Mouse (Mus musculus): Measurements from ENCODE around the gene Megf8. TPM values are rescaled to one million over a fixed set of nuclear protein-coding genes. Genes with fewer than 3 reads are reported as not detected.

The Megf8 gene
- total RNA-seq, 2 experiments from 2014 or later = 31.8 to 32.9 TPM

DNA sequence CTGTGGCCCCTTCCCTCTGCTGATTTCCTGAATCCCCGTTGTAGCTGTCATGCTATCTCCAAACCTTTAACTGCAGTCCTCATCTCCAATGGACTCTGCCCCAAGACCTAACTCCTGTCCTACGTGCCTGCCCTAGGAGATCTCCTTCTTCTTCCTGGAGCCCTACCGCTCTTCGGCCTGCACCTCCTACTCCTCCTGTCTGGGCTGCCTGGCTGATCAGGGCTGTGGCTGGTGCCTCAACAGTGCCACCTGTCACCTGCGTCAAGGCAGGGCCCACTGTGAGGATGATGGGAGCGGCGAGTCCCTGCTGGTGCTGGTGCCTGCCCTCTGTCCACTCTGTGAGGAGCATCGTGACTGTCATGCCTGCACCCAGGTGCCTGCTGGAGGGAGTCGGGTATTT lies 22.4 kb downstream of the Megf8 start:
- no peak for DNase-seq

DNA sequence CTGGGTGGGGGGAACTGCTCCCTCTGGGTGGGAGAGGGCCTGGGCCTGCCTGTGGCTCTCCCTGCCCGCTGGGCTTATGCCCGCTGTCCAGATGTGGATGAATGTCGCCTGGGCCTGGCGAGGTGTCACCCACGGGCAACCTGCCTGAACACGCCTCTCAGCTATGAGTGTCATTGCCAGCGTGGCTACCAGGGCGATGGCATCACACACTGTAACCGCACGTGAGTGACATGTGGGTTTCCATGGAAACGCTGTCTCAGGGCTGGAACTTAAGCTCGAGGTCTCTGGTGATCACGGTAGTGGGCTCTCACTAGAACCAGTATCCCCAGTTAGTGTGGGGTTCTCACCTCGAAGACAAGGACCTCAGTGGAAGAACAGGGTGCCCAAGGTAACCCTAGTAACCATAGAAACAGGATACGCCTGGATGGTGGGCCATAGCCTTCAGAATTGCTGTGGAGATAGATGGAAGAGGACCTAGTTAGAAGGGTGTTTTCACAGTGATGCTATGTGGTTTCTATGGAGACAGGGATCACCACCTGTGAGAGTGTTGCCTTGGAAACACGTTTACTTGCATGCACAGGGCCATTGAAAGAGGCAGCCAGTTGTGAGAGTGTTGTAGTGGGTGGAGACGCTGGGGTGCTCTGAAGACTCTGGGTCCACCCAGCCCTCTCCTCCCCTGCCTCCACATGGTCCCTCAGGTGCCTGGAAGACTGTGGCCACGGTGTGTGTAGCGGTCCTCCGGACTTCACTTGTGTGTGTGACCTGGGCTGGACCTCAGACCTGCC lies 24.2 kb downstream of the Megf8 start:
- DNase-seq = no peak

DNA sequence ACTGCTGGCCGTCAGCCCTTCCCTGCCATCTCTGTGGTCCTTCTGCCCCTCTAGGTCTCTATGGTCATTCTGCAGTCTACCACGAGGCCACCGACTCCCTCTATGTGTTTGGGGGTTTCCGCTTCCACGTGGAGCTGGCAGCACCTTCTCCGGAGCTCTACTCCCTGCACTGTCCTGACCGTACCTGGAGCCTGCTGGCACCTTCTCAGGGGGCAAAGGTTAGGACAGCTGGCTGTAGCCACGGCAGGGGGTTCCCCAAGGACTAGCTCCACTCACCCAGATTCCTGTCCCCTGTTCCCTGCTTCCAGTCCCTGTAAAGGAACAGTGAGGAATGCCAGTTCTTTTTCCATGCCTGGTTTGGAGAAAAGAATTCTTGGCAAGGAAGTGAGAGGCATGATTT lies 31.9 kb downstream of the Megf8 start:
- no peak for DNase-seq

DNA sequence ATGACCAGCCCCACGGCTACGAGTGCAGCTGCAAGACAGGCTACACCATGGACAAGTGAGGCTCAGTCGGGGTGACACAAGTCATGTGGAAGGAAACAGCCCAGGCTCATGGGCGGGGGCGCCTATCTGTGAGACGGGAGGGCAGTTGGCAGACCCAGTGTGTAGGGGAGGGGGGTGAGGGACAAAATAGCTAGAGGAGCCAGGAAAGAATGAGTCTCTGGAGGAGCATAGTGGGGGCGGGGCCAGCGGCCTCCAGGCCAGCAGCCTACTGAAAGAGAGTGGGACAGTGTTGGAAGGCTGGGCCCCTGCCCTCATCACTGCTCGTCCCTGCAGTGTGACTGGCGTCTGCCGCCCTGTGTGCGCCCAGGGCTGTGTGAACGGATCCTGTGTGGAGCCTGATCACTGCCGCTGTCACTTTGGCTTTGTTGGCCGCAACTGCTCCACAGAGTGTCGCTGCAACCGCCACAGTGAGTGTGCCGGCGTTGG lies 41.8 kb downstream of the Megf8 start:
- peak in 1 of 2 experiments; percentile 29 for DNase-seq

DNA sequence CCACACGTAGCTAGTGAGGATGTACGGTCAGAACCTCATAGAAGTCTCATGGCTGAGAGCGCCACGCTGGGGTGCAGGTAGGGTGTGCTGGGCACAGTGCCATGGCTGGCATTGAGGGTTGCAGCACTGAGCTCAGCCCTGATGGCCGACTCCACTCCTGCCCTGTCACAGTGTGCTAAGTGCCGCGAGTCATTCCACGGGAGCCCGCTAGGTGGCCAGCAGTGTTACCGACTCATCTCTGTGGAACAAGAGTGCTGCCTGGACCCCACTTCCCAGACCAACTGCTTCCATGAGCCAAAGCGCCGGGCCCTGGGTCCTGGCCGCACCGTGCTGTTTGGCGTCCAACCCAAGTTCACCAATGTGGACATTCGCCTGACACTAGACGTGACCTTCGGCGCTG lies 46.2 kb downstream of the Megf8 start:
- DNase-seq = no peak

DNA sequence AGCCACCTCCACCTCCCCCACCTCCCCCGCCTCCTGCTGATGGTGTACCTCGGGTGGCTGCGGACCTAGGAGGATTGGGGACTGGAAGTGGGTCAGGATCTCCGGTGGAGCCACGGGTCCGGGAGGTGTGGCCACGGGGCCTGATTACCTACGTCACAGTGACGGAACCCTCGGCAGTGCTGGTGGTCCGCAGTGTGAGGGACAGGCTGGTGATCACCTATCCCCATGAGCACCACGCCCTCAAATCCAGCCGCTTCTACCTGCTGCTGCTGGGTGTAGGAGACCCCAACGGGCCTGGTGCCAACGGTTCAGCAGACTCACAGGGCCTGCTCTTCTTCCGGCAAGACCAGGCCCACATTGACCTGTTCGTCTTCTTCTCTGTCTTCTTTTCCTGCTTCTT lies 46.7 kb downstream of the Megf8 start:
- DNase-seq = no peak

DNA sequence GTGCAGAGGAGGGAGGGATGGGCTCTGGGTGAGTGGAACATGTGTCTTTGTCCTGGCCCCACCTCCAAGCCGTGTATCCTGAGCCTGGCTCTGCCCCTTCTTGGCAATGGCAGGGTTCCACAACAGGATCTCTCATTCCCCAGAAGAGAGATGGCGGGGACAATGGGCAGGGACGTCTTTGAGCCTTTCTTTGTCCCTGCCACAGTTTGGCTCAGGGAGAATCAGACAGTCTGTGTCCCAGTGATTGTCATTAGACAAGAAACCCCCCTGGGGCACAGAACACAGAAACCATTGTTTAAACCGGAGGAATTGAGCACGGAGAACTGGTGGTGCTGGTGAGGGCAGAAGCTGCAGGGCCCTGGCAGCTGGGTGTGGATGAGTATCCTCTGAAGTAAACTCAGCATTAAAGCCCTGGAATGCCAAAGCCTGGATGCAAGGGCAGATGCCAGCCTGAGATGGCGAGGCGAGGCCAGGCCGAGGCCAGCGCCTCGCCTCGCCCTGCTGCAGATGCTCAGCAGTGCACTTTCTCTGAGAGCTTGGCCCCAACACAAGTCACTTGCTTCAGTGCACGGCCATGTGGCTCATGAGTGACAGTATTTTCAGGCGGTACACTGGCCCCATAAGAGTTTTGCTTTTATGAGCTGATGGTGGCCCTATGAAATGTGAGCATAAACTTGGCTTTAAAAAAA lies 49.1 kb downstream of the Megf8 start:
- DNase-seq = no peak

DNA sequence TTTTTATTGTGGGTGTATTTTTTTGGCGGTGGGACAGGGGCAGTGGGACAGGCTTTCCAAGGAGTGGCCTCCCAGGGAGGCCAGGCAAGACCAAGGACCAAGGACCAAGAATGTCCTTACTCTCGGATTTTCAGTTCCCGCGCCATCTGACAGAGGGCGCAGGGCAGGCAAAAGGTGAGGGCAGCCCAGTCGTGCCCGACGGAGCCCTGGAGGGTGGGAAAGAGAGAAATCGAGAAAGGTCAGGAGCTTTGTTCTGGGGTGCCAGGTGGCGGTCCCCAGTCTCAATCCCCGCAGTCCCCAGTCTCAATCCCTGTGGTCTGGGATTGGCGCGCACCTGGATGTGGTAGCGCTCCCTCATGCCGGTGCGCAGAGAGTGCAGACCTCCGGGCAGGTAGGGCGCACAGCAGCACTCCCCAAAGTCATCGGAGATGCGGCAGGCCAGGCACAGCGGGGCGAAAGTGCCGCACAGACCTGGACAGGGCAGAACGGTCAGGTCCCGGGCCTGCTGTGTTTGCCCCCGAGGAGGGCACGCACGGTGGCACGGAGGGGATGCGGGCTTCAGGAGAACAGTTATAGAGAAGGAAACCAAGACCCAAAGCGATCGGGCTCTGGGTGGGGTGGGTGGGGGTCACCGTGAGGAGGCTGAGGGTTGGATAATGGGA lies 50.8 kb downstream of the Megf8 start:
- DNase-seq = peak; percentile 28 to 48

DNA sequence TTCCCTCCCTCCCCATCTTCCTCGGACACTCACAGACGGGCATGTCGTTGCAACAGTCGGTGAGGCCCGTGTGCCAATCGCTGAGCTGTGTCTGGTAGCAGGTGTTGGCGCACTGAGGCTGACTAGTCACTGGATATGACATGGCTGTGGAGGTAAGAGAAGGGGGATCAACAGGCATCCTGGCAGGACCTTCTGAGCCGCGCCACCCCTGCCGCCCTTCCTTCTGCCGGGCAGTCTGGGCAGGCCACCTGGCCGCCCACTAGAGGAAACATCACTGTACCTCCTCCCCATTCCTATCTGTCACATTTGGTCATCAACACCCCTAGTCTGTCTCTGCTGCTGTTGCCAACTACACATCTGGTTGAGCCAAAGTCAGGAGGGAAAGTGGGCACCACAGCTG lies 51.4 kb downstream of the Megf8 start:
- DNase-seq = no peak

DNA sequence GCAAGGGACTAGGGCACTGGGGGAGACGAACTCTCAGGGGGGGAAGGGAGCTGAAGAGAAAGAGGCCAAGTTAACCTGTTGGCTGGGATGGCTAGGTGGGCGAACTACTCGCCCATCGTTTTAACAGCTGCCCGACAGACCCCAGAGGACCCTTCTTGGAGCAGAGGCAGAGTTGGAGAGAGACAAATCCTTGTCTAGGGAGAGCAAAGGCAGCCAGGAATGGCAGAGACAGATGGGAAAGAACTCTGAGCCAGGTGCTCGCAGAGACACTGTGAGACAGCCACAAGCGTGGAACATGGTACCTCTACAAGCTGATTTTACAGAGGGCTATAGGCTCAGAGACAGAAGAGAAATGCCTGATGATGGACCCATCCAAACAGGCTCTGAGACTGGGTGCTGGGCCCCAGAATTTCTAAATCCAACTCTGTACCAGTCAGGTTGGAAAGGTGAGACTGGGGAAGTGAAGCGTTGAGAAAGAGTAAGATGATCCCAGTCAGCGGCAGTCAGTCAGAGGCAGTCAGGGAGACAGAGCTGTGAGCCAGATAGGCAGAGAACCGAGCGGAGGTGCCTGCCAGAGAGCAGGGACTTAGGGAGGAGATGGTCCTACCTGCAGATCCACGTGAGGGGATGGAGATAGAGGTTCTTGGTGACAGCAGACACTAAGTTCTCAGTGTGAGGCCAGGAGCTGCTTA lies 52.2 kb downstream of the Megf8 start, which contains the start of gene Cnfn:
Gene Cnfn, minus strand, starts transcription at position 667 of the 692 bp plus-strand sequence.
- no peak for DNase-seq

DNA sequence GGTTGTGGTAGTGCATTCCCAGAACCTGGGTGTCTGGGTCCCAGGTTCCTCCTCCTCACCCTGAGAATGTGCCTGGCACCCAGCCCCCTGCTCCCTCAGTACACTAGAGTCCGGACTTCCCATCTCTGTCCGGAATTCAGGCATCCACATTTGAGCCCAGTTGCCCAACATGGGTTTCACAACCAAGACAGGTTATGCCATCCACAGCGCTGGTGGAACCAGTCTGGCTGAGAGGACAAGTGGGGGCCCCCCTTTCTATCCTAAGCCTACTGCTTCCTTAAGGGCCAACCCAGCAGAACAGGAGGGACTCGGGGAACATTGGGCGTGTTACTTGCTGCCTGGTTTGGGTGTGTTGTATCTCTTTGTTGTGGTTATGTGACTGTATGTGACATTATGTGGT lies 55.5 kb downstream of the Megf8 start:
- DNase-seq = no peak

DNA sequence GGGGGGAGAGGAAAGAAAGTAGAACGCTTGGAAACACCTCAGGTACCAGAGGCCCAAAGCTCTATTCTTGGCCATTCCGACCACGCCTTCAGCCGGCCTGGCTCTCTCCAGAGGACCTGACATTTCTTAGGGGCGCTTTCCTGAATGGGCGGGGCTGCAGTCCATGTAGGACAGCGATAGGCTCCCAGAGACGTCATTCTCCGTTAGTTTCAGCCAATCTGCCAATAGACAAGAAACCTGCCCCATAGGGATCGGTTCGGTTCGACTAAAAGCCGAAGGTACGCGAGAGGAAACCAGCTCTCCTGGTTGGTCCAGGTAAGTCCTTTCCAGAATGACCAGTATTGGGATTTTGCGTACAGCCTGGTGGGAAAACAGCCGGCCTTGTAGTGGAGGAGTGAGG lies 59.6 kb downstream of the Megf8 start:
- DNase-seq = peak; percentile 93 to 95

DNA sequence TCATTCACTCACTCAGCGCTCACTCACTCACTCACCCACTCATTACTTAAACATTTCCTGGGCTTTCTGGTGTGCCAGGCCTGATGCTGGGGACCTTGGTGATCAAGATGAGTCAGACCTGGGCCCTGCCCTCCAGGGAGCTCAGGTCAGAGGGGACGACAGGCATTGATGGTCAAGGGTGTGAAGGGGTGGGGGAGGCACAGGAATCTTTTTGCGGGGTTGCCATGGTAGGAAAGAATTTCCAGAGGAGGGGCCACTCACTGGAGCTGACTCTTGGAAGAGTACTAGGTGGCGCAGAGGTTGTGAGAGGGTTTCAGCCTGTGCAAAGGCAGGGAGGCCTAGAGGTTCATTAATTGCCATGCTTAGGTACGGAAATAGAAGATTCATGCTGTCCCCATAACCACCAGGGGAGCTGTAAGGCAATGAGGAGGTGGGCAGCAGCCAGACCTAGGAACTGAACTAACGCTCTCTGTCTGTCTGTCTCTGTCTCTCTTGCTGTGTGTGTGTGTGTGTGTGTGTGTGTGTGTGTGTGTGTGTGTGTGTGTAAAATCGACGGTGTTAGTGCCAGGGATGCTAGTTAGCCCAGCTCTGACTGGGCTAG lies 60.2 kb downstream of the Megf8 start:
- no peak for DNase-seq

DNA sequence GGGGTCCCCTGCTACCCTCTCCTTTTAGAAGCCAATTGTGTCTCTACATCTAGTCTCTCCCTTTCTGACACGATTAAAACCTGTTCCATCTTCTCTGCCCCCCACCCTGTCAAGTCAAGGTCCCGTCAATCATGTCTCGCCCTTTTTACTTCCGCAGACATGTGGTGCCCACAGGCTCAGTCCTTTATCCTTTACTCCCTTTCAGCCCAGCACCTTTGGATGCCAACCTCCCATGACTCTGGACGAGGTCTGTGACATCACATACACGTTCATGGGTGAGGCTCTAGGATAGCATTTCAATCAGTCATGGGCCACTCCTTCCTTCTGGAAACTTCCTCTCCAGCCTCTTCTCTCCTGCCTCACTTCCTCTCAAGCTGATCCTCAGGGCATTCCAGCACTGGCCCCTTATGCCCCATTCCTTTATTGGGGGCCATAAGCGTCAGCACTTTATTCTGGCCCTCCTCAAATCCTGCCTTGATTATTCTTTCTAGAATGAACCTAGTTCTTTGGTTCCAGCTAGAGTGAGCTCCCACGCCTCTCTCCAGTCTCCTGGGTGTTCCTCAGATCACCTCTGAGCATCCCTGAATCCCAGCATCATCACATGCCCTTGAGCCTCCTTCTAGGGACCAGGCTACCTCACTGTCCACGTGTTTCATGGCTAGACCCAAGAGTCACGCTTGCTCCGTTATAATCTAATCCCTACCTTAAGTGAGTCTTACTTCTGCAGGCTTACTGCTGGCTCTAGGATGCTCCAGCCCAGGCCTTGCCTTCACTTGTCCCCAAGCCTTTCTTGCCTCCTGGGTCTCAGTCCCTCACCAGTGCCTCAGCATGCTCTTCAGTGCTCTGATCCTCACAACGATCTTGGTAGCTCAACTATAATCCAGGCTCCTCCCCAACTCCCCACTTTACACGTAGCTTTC lies 61.5 kb downstream of the Megf8 start:
- no peak for DNase-seq

DNA sequence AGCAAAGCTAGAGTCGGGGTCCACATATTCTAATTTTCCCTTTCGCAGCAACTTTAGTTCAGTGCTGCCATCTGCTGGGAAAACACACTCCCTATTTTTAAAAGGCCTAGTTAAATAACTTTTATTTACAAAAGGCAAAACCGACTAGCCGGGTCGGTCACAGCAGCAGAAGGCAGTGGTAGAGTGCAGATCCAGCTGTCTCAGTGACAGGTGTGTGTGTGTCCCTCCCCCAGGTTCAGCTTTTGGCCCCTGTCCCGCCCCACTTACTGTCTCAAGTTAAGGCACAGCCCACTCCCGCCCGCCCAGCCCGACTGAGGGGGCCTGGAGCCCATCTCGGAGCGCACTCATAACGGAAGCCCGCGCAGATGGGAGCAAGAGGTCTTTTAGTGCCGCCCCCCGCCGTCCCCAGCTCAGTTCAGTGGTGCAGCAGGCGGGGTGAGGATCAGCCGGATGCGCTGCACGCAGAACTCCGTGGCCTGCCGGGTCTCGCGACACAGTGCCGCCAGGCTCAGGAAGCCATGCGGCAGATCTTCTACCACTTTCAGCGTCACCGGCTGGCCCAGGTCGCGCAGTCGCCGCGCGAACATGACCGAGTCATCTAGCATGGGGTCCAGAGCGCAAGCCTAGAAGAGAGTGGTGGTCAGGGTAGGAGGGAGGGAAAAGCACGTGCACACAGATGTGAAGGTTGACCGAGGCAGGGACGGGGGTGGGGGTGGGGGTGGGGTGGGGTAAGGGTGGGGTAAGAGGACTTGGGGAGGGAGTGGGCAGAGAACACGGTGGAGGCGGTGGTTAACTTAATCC lies 62.8 kb downstream of the Megf8 start:
- peak in 1 of 2 experiments; percentile 76 for DNase-seq

DNA sequence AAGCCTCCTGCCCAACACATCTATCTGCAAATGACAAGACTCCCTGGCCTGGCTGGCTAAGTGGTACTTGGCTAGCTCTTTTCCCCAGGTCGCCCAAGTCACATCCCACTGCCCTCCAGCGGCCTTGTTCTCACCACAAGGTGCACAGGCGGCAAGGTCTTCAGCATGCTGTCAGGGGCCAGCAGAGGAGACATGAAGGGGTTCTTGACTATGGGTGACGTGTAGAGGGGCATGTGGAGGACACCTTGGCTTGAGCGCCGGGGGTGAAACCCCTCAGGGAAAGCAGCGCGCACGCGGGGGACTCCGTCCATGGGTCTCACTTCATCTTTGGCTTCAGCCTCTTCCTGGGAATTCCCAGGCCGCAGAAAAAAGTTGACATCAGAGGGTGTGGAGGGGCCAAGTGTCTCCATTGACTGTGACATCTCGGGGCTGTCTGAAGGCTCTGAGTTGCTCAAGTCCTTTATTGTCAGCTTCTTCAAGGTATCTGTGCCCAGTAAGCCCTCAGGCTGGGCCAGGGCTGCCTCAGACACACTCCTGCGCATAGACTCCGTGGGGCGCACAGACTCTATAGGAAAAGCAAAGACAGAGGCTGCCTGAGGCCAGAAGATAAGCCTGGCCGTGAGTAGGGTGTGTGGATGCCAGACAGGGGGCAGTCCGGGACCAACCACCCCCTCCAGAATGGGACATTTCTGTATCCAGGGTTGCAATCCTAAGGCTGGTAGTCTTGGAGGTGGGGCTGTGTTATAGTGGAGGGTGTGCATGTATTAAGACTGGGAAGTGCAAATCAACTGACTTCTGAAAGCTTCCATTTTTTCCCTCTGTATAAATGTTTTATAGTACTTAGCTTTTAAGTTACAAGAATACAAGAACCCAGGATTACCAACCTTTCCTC lies 63.7 kb downstream of the Megf8 start:
- peak in 1 of 2 experiments; percentile 34 for DNase-seq

DNA sequence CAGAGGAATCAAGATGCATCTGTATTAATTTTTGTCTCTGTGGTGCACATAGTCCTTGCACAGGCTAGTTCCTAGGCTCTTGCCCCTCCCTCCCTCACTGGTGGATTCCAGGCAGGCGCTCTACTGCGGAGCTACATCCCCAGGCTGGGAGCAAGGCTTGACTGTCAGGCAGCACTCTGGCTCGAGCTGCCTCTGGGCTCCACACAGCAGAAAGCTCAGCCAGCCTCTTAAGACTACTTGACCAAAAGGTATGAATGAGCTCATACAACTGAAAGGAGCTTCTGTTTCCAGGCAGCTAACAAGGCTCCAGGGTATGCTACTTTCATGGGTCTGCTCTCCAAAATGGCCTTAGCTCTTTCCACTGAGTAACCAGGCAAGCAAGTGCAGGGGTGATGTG lies 64.3 kb downstream of the Megf8 start:
- DNase-seq = no peak

DNA sequence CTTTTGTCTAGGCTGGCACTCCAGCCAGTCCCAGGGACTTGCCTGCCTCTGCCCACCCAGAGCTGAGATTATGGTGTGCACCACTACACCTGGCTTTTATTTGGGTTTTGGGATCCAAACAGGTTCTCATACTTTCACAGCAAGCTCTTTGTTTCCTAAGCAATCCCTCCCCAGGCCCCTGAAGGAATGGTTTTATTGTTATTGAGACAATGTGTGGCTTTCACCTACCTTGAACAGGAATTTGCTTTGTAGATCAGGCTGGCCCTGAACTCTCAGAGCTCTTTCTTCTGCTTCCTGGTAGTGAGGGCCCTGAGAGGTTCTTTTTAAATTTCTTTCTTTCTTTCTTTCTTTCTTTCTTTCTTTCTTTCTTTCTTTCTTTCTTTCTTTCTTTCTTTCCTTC lies 65.6 kb downstream of the Megf8 start:
- no peak for DNase-seq

DNA sequence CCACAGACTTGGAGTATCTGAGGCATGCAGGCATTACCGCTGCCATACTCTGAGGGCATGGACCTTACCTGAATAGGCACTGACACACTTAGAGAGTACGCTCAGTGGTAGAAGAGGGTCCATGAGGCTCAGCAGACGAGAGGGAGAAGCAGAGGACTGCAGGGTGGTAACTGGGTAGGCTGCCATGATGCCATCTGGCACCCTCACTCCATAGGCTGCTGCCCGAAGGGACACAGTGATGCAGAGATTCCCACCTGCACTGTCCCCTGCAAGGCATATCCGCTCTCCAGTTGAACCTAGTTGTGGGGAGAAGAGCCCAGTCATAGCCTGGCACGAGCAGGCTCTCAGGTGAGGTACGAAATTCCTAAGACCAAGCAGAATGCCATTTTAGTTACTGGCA lies 66.4 kb downstream of the Megf8 start:
- DNase-seq = no peak
